In the genomic region with DNA sequence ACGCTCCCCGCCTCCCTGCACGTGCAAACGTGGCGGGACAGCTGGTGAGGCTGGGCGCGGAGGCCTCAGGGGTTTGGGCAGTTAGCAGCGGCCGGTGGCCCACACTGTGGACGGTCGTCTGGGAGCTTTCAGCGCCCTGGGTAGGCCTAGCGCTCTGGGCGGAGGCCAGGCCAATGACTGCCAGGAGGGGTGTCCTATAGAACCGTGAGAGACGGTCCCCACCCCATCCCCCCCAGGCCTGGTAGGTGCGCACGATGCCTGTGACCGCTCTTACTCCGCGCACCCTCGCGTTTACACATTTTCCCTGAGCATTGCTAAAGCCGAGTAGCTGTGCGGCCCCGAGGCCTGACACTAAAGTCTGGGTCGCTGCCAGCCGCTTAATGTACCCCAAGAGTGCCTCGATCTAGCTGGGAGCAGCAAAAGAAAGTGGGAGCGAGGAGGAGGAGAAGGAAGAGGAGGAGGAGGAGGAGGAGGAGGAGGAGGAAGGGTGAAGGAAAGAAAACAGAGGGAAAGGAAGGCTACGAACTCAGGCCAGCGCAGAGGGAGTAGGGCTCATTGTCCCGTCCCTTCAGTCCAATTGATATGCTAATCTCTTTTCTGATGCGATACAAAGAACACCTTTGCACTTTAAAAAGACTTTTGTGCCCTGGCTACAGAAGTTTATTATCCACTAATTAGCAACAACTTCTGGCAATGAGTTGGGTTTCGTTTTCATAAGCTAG, we compare ENCODE assay signal across 9 mouse cellular contexts.
DNase-seq lines count a peak whose midpoint lies in the region; ATAC-seq lines count a peak whose summit lies in the region.
"Had no signal": no experiment of that assay in that cellular context is flagged by ENCODE, and none has a peak within 500 bp of the region (broad histone marks: within the 10 kb centered on the region; RNA-seq: fewer than 3 reads in every experiment).

No protein-coding gene starts in this region.

- peak overlapping the region; percentile 55 for H3K4me3 ChIP-seq in heart, embryonic 16.5 days (ENCODE audit: low read length)
- H3K4me3 ChIP-seq in forebrain, embryonic 13.5 days: peak overlapping the region; percentile 75
- peak overlapping the region; percentile 22; the same call in 1 of the 2 replicates for H3K4me3 ChIP-seq in liver, embryonic 16.5 days (ENCODE audit: low read depth, low read length)
- peak overlapping the region; percentile 39 for H3K4me3 ChIP-seq in stomach, embryonic 15.5 days (replicated peaks)

- H3K9ac ChIP-seq in heart, embryonic 16.5 days (ENCODE audit: low read length): peak overlapping the region; percentile 65; the same call in 1 of the 2 replicates
- H3K9ac ChIP-seq in forebrain, embryonic 13.5 days: peak overlapping the region; percentile 99
- H3K9ac ChIP-seq in liver, embryonic 16.5 days (ENCODE audit: low read depth, low read length): no peak overlapping the region
- no peak overlapping the region; the same call in 1 of the 2 replicates for H3K9ac ChIP-seq in stomach, embryonic 15.5 days

- 4% methylated on average over 35 of the region's 35 CpGs for WGBS in heart, embryonic 16.5 days
- 1% methylated on average over 35 of the region's 35 CpGs for WGBS in forebrain, embryonic 13.5 days
- 2% methylated on average over 35 of the region's 35 CpGs for WGBS in liver, embryonic 16.5 days (ENCODE audit: insufficient replicate concordance)
- 3% methylated on average over 35 of the region's 35 CpGs for WGBS in stomach, embryonic 15.5 days

- H3K9me3 ChIP-seq in heart, embryonic 16.5 days (replicated peaks; ENCODE audit: control insufficient read depth, low read length): no peaks in the 10 kb centered on the region
- H3K9me3 ChIP-seq in forebrain, embryonic 13.5 days (replicated peaks): no peaks in the 10 kb centered on the region
- no peaks in the 10 kb centered on the region for H3K9me3 ChIP-seq in liver, embryonic 16.5 days (replicated peaks; ENCODE audit: control insufficient read depth, low read length)
- H3K9me3 ChIP-seq in stomach, embryonic 15.5 days: no peaks in the 10 kb centered on the region

- H3K27ac ChIP-seq in heart, embryonic 16.5 days (ENCODE audit: low read length): no peak overlapping the region
- H3K27ac ChIP-seq in forebrain, embryonic 13.5 days: peak overlapping the region; percentile 99
- no peak overlapping the region for H3K27ac ChIP-seq in liver, embryonic 16.5 days (ENCODE audit: low read length)
- no peak overlapping the region for H3K27ac ChIP-seq in stomach, embryonic 15.5 days

- 0 out of 2 replicates have a peak, but pooled peaks cover 3% of the 10 kb centered on the region for H3K4me1 ChIP-seq in heart, embryonic 16.5 days (ENCODE audit: control insufficient read depth, insufficient read depth, low read length)
- H3K4me1 ChIP-seq in forebrain, embryonic 13.5 days: peaks cover 40% of the 10 kb centered on the region
- H3K4me1 ChIP-seq in liver, embryonic 16.5 days (ENCODE audit: control insufficient read depth, low read depth, low read length): no peaks in the 10 kb centered on the region
- peaks cover 10% of the 10 kb centered on the region for H3K4me1 ChIP-seq in stomach, embryonic 15.5 days

- peak overlapping the region; percentile 81 for H3K4me2 ChIP-seq in heart, embryonic 16.5 days (ENCODE audit: low read depth, low read length)
- H3K4me2 ChIP-seq in forebrain, embryonic 13.5 days: peak overlapping the region; percentile 96
- H3K4me2 ChIP-seq in liver, embryonic 16.5 days (ENCODE audit: low read depth, low read length): peak overlapping the region; percentile 18
- peak overlapping the region; percentile 79 for H3K4me2 ChIP-seq in stomach, embryonic 15.5 days

- H3K36me3 ChIP-seq in heart, embryonic 16.5 days (ENCODE audit: control insufficient read depth, insufficient read depth): no peaks in the 10 kb centered on the region
- no peaks in the 10 kb centered on the region for H3K36me3 ChIP-seq in forebrain, embryonic 13.5 days (ENCODE audit: poor library complexity, severe bottlenecking)
- no peaks in the 10 kb centered on the region for H3K36me3 ChIP-seq in liver, embryonic 16.5 days (ENCODE audit: control insufficient read depth, insufficient read depth)
- no peaks in the 10 kb centered on the region for H3K36me3 ChIP-seq in stomach, embryonic 15.5 days
- H3K36me3 ChIP-seq: G1E had no signal

- peak; percentile 49; the same call in 1 of the 2 replicates for ATAC-seq in heart, embryonic 16.5 days (replicated peaks; ENCODE audit: extremely low read depth, insufficient read depth, low FRiP score)
- peak; percentile 63 for ATAC-seq in forebrain, embryonic 13.5 days
- no peak for ATAC-seq in liver, embryonic 16.5 days (ENCODE audit: low read depth)
- no peak; the same call in 1 of the 2 replicates for ATAC-seq in stomach, embryonic 15.5 days (ENCODE audit: insufficient read depth, low FRiP score, low read depth)

- H3K27me3 ChIP-seq in heart, embryonic 16.5 days (ENCODE audit: control insufficient read depth, insufficient read depth, low read length): peaks cover 56% of the 10 kb centered on the region
- H3K27me3 ChIP-seq in forebrain, embryonic 13.5 days: no peaks in the 10 kb centered on the region
- peaks cover 57% of the 10 kb centered on the region for H3K27me3 ChIP-seq in liver, embryonic 16.5 days (ENCODE audit: control insufficient read depth, insufficient read depth, low read depth, low read length)
- peaks cover 57% of the 10 kb centered on the region for H3K27me3 ChIP-seq in stomach, embryonic 15.5 days (replicated peaks)

- DNase-seq in heart, adult 11 months: no peak
- DNase-seq in brain, adult 2 months (ENCODE audit: low read depth, low spot score): peak; percentile 78
- no peak for DNase-seq in adrenal gland, adult 8-10 months
- DNase-seq in B cell, adult 2 months: no peak

Comparison
In these comparisons a context has a peak if more than half of its experiments do, and no peak if none do; other contexts are left out.
1. ATAC-seq: peak in heart, embryonic 16.5 days (single experiment) and forebrain, embryonic 13.5 days (single experiment); none in liver, embryonic 16.5 days (single experiment) and stomach, embryonic 15.5 days (single experiment).
2. H3K4me2 ChIP-seq: peak in every context shown above with its lines; median percentile 96 in forebrain, embryonic 13.5 days; 81 in heart, embryonic 16.5 days; 79 in stomach, embryonic 15.5 days; 18 in liver, embryonic 16.5 days.
3. H3K4me3 ChIP-seq: peak in every context shown above with its lines; median percentile 75 in forebrain, embryonic 13.5 days; 55 in heart, embryonic 16.5 days; 39 in stomach, embryonic 15.5 days; 22 in liver, embryonic 16.5 days.
4. H3K9ac ChIP-seq: peak in heart, embryonic 16.5 days (single experiment) and forebrain, embryonic 13.5 days (single experiment); none in liver, embryonic 16.5 days (single experiment) and stomach, embryonic 15.5 days (single experiment).